Mouse (Mus musculus): ENCODE measurements around the gene Abca5. TPM values are rescaled to one million over a fixed set of nuclear protein-coding genes. Genes with fewer than 3 reads are reported as not detected.

Abca5 gene
- polyA plus RNA-seq (2015; fragmentation: Nextera tagmentation; extraction: Ambion mirVana), result 4.0 and 5.4 TPM in 2 replicates

DNA sequence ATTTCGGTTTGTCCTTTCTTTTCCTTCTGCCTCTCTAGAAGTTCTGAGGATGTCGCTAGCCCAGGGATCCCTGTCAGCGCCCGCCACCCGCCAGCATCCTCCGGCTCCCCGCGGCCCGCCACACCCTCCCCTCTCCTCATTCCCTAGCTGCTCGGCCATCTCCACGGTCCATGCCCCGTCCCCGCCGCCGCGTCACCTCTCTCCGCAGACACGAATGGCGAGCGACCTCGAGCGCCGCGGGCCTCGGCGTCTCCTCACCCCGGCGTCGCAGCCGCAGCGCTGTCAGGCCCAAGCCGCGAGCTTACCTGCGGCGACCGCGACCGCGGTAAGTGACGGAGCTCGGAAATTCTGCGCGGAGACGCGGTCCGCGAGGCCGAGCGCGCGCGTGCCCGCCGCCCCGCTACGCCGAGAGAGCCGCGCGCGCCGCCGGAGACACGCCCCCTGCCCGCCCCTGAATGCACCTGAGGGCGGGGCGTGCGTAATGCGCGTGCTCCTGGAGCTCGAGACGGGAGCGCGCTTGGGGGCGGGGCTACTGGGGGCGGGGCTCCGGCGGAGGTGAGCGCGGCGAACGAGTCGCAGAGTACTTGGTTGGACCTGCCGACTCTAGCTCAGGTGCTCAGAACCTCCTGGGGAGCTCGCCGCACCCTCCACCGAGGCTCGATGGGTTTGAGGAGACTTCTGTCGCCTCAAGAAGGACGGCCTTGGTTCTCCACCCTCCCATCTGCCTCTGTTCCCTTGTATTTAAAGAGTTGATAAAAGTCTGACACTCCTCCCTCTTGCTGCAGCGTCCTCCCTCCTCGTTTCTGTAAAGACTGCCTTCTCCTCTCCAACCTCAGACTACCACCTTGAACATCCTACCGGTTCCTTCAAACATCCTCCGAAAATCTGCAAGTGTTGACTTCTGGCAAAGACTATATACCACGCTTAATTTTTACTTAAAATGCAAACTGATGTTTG is at the start of gene Abca5:
Gene Abca5 (minus strand): TSS at position 428 of the 957 bp plus-strand sequence.
- TF ChIP-seq CTCF (IDR thresholded peaks at IDR 0.05; ENCODE audit: low read depth), result 0 out of 2 replicates have a peak, but pooled peaks have one; percentile 1
- no peak for TF ChIP-seq EP300 (optimal IDR thresholded peaks at IDR 0.05)
- Histone ChIP-seq H3K27ac (replicated peaks) (no peak within 1 kb of the TSS; the same call in 1 of the 2 replicates), H3K4me1 (replicated peaks; ENCODE audit: control insufficient read depth, insufficient read depth) (no peaks in the 10 kb centered on the region), H3K4me3 (ENCODE audit: low read depth, low read length) (peak within 1 kb of the TSS; percentile 84), H3K36me3 (ENCODE audit: control insufficient read depth, insufficient read depth, low read length) (no peaks in the 10 kb centered on the region), H3K9me3 (ENCODE audit: control insufficient read depth, low read length) (no peaks in the 10 kb centered on the region), H3K27me3 (ENCODE audit: control insufficient read depth, insufficient read depth, low read length) (no peaks in the 10 kb centered on the region), H3K9ac (ENCODE audit: low read length) (peak within 1 kb of the TSS; percentile 78), H3K4me2 (replicated peaks; ENCODE audit: low read depth) (peak within 1 kb of the TSS; percentile 82)
- DNase-seq (ENCODE audit: low spot score) (peak; percentile 96), ATAC-seq (ENCODE audit: low FRiP score, low TSS enrichment) (peak; percentile 97)
- under 1% methylated on average over 87 of the region's 95 CpGs for WGBS

DNA sequence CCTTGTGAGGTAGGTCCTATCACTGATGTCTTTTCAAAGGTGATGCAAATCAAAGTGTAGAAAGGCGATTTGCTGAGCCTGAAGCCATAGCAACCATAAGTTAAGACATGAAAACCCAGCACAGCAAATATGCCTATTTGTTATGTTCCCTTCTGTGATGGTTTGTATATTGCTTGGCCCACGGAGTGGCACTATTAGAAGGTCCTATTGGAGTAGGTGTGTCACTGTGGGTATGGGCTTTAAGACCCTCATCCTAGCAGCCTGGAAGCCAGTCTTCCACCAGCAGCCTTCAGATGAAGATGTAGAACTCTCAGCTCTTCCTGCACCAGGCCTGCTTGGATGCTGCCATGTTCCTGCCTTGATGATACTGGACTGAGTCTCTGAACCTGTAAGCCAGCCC is 48.0 kb upstream of the Abca5 start:
- no peaks in the 10 kb centered on the region for H3K36me3 ChIP-seq (ENCODE audit: control insufficient read depth, insufficient read depth, low read length)
- WGBS, result 79% methylated on average over 2 of the region's 2 CpGs
- ATAC-seq (ENCODE audit: low FRiP score, low TSS enrichment) (no peak), DNase-seq (ENCODE audit: low spot score) (no peak)
- H3K4me3 ChIP-seq (ENCODE audit: low read depth, low read length), result no peak overlapping the region
- no peaks in the 10 kb centered on the region for H3K27me3 ChIP-seq (ENCODE audit: control insufficient read depth, insufficient read depth, low read length)
- H3K9ac ChIP-seq (ENCODE audit: low read length), result no peak overlapping the region
- no peaks in the 10 kb centered on the region for H3K4me1 ChIP-seq (replicated peaks; ENCODE audit: control insufficient read depth, insufficient read depth)
- no peak for TF ChIP-seq CTCF (IDR thresholded peaks at IDR 0.05; ENCODE audit: low read depth)
- no peak for TF ChIP-seq EP300 (optimal IDR thresholded peaks at IDR 0.05)
- no peak overlapping the region for H3K27ac ChIP-seq (replicated peaks)
- H3K4me2 ChIP-seq (replicated peaks; ENCODE audit: low read depth), result no peak overlapping the region
- no peaks in the 10 kb centered on the region for H3K9me3 ChIP-seq (ENCODE audit: control insufficient read depth, low read length)

DNA sequence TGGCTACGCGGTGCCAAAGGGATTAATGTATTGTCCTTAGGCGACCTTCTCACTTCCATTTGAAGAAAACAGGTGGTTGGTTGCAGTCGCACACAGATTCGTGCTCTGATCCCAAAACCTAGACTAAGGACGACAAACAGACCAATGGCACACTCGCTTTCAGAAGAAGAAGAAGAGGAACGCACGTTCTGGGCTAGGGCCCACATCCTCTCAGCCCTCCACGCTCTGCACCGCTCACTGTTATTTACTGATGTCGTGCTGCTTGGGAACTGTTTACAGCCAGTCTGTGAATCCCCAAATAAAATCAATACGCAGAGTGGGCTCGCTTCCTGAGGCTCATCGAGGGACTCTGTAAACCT is 42.8 kb upstream of the Abca5 start:
- Histone ChIP-seq H3K27me3 (ENCODE audit: control insufficient read depth, insufficient read depth, low read length) (no peaks in the 10 kb centered on the region), H3K4me2 (replicated peaks; ENCODE audit: low read depth) (peak overlapping the region; percentile 47), H3K4me1 (replicated peaks; ENCODE audit: control insufficient read depth, insufficient read depth) (no peaks in the 10 kb centered on the region), H3K4me3 (ENCODE audit: low read depth, low read length) (peak overlapping the region; percentile 26), H3K36me3 (ENCODE audit: control insufficient read depth, insufficient read depth, low read length) (no peaks in the 10 kb centered on the region), H3K9ac (ENCODE audit: low read length) (no peak overlapping the region), H3K9me3 (ENCODE audit: control insufficient read depth, low read length) (no peaks in the 10 kb centered on the region), H3K27ac (replicated peaks) (peak overlapping the region; percentile 76)
- ATAC-seq (ENCODE audit: low FRiP score, low TSS enrichment) (no peak; the same call in 1 of the 2 replicates), DNase-seq (ENCODE audit: low spot score) (no peak)
- WGBS, result 14% methylated on average over 15 of the region's 15 CpGs
- TF ChIP-seq CTCF (IDR thresholded peaks at IDR 0.05; ENCODE audit: low read depth) (no peak), EP300 (optimal IDR thresholded peaks at IDR 0.05) (no peak)

DNA sequence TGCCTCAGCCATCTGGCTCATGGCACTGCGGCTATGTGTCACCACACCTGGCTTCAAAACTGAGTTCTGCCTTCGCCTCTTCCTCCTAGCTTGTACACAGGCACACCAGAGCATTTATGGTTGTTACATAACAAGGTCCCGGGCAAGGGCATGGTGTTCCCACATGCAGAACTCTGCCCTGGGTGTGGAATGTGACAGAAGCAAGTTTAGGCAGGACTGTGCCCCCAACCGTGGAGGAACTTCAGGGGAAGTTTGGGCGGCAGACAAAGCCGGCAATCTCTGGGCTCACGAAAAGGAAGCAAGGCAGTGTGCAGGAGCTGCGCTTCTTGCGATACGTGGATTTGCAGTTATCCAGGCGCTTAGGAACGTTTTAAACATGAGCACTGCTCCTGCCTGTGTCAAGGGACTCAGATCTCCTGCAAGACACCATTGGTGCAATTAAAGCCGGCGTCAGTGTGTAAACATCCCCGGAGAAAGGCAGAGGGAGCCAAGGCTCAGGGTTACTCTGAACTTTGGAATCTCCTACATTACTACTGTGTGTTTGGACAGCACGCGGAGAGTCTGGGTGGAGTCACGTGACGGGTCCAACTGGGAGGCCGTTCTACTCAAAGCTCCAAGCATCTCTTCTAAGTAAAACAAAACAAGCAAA is 42.3 kb upstream of the Abca5 start:
- TF ChIP-seq CTCF (IDR thresholded peaks at IDR 0.05; ENCODE audit: low read depth) (peak; percentile 63), EP300 (optimal IDR thresholded peaks at IDR 0.05) (no peak)
- Histone ChIP-seq H3K9ac (ENCODE audit: low read length) (no peak overlapping the region), H3K36me3 (ENCODE audit: control insufficient read depth, insufficient read depth, low read length) (no peaks in the 10 kb centered on the region), H3K9me3 (ENCODE audit: control insufficient read depth, low read length) (no peaks in the 10 kb centered on the region), H3K4me3 (ENCODE audit: low read depth, low read length) (peak overlapping the region; percentile 26), H3K4me2 (replicated peaks; ENCODE audit: low read depth) (peak overlapping the region; percentile 47), H3K4me1 (replicated peaks; ENCODE audit: control insufficient read depth, insufficient read depth) (no peaks in the 10 kb centered on the region), H3K27ac (replicated peaks) (peak overlapping the region; percentile 76), H3K27me3 (ENCODE audit: control insufficient read depth, insufficient read depth, low read length) (no peaks in the 10 kb centered on the region)
- ATAC-seq (ENCODE audit: low FRiP score, low TSS enrichment) (peak; percentile 99), DNase-seq (ENCODE audit: low spot score) (peak; percentile 88)
- WGBS, result 5% methylated on average over 20 of the region's 20 CpGs

DNA sequence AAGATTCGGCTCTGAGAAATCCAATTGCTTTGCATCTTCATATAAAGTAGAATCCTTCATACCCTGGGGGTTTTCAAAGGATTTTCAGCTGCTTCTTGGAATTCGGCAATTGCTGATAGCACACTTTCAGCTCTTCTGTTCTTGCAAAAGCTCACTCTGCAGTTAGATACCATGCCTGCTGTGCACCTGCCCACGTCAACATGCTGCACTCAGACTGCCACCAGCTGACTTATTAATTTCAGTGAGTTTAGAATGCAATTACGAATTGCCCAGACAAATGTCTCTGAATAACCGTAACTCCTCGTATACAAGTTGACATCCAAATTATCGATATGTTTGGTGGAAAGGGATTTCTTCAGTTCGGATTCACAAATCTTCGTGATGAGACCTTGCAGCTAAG is 36.5 kb upstream of the Abca5 start:
- WGBS, result 87% methylated on average over 9 of the region's 9 CpGs
- Histone ChIP-seq H3K4me3 (ENCODE audit: low read depth, low read length) (no peak overlapping the region), H3K9me3 (ENCODE audit: control insufficient read depth, low read length) (no peaks in the 10 kb centered on the region), H3K4me1 (replicated peaks; ENCODE audit: control insufficient read depth, insufficient read depth) (no peaks in the 10 kb centered on the region), H3K27me3 (ENCODE audit: control insufficient read depth, insufficient read depth, low read length) (no peaks in the 10 kb centered on the region), H3K9ac (ENCODE audit: low read length) (no peak overlapping the region), H3K4me2 (replicated peaks; ENCODE audit: low read depth) (no peak overlapping the region), H3K36me3 (ENCODE audit: control insufficient read depth, insufficient read depth, low read length) (no peaks in the 10 kb centered on the region), H3K27ac (replicated peaks) (no peak overlapping the region)
- no peak for DNase-seq (ENCODE audit: low spot score)
- no peak for TF ChIP-seq CTCF (IDR thresholded peaks at IDR 0.05; ENCODE audit: low read depth)
- TF ChIP-seq EP300 (optimal IDR thresholded peaks at IDR 0.05), result no peak
- ATAC-seq (ENCODE audit: low FRiP score, low TSS enrichment), result no peak
